Mouse (Mus musculus) limb, embryonic 13.5 days (tissue): ENCODE results near the gene Igfbp2. TPM values are rescaled to one million over a fixed set of nuclear protein-coding genes. Genes with fewer than 3 reads are reported as not detected.

Experiments
- ATAC-seq: fragments of 200-750 bp; cut with Nextera tagmentation; 2 replicates; pipeline ENCODE4 v1.8.0; 2017; ENCODE audit warnings: low read depth, moderate number of reproducible peaks, moderate TSS enrichment; ENCODE audit not compliant: low FRiP score
- H3K27ac ChIP-seq: fragments of 300-500 bp; sonication (generic); 2 replicates; pipeline ENCODE4 v1.5.1; 2015; ENCODE audit warnings: inconsistent platforms, mild to moderate bottlenecking, moderate library complexity
- H3K27me3 ChIP-seq: fragments of 300-500 bp; sonication (generic); 2 replicates; pipeline ENCODE4 v1.6.1; 2015; ENCODE audit warnings: mild to moderate bottlenecking, inconsistent platforms
- H3K36me3 ChIP-seq: fragments of 300-500 bp; sonication (generic); 2 replicates; pipeline ENCODE4 v1.6.1; 2015; ENCODE audit warnings: inconsistent platforms, mild to moderate bottlenecking, moderate library complexity
- H3K4me1 ChIP-seq: fragments of 300-500 bp; sonication (generic); 2 replicates; pipeline ENCODE4 v1.6.1; 2015; ENCODE audit warnings: inconsistent platforms
- H3K4me2 ChIP-seq: fragments of 300-500 bp; sonication (generic); replicated peaks from 2 replicates; pipeline ENCODE4 v1.6.1; 2015; ENCODE audit warnings: inconsistent platforms, mild to moderate bottlenecking, moderate library complexity
- H3K4me3 ChIP-seq: fragments of 300-500 bp; sonication (generic); 2 replicates; pipeline ENCODE4 v1.5.1; 2015; ENCODE audit warnings: moderate library complexity, mild to moderate bottlenecking, inconsistent platforms
- H3K9ac ChIP-seq: fragments of 300-500 bp; sonication (generic); 2 replicates; pipeline ENCODE4 v1.6.1; 2015; ENCODE audit warnings: mild to moderate bottlenecking, inconsistent platforms
- H3K9me3 ChIP-seq: fragments of 300-500 bp; sonication (generic); 2 replicates; pipeline ENCODE4 v1.6.1; 2016; ENCODE audit warnings: inconsistent platforms
- WGBS: fragments of 180-500 bp; shearing (Covaris S2); methylation state at CpG from one replicate; pipeline ENCODE4 v1.1.7; 2015; 5-methylcytosine and 5-hydroxymethylcytosine counted together
- polyA plus RNA-seq: library from polyadenylated mRNA; unstranded; fragments of >200 nt; fragmentation: Nextera tagmentation; extraction: Ambion mirVana; gene quantifications from 2 replicates; pipeline ENCODE4 v1.2.1, GENCODE M21; 2015

Igfbp2 gene
- polyA plus RNA-seq, 1 experiment from 2014 or later, result 367 TPM

DNA sequence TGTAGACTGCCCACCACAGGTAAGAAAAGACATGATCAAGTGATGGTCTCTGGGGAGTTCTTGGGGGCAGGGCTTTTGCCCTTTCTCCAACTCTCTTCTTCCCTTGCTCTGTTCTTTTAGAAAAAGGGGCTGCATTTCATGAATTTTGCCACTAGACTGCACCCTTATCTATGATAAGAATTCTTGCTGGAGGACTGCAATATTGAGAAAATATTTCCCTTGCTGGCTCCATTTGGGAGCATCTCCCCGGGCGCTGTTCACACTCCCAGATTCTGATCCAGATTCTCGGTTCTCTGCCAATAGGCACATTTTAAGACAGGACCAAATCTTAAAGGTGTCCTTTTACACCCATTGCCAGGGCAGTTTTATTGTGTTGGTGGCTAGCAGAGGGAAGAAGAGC, 51.8 kb downstream of the Igfbp2 start:
- no peak overlapping the region for H3K4me3 ChIP-seq
- peaks cover 44% of the 10 kb centered on the region for H3K4me1 ChIP-seq

DNA sequence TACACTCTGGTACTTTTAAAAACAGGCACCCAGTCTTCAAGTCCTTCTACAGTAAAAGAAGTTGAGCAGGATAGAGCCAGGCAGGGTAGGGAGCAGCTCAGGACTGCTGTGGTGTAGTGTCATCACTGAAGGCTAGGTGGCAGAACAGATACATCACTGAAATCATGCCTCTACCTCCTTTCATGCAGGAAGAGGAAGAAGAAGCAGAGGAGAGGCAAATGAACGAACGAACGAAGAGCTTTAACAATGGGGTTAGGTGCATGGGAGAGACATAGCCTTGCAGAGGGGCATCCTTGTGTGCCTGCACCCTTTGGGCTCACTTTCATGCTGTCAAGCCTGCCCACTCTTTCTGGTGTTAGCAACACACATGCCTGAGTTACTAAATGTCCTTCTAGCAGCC, 53.6 kb downstream of the Igfbp2 start:
- Histone ChIP-seq H3K4me3 (peak overlapping the region; percentile 18), H3K9me3 (no peaks in the 10 kb centered on the region), H3K27ac (peak overlapping the region; percentile 72), H3K36me3 (no peaks in the 10 kb centered on the region), H3K27me3 (peaks cover 15% of the 10 kb centered on the region), H3K4me1 (peaks cover 35% of the 10 kb centered on the region), H3K9ac (no peak overlapping the region), H3K4me2 (peak overlapping the region; percentile 55)
- 0 out of 2 replicates have a peak, but pooled peaks have one; percentile 31 for ATAC-seq
- 9% methylated on average over 3 of the region's 3 CpGs for WGBS

More for the DNA sequence above, 51.8 kb downstream of the Igfbp2 start:
- ATAC-seq, result no peak
- Histone ChIP-seq H3K36me3 (no peaks in the 10 kb centered on the region), H3K9me3 (no peaks in the 10 kb centered on the region), H3K4me2 (peak overlapping the region; percentile 92), H3K27ac (no peak overlapping the region), H3K9ac (no peak overlapping the region), H3K27me3 (peaks cover 21% of the 10 kb centered on the region)
- WGBS, result 44% methylated on average over 3 of the region's 3 CpGs

DNA sequence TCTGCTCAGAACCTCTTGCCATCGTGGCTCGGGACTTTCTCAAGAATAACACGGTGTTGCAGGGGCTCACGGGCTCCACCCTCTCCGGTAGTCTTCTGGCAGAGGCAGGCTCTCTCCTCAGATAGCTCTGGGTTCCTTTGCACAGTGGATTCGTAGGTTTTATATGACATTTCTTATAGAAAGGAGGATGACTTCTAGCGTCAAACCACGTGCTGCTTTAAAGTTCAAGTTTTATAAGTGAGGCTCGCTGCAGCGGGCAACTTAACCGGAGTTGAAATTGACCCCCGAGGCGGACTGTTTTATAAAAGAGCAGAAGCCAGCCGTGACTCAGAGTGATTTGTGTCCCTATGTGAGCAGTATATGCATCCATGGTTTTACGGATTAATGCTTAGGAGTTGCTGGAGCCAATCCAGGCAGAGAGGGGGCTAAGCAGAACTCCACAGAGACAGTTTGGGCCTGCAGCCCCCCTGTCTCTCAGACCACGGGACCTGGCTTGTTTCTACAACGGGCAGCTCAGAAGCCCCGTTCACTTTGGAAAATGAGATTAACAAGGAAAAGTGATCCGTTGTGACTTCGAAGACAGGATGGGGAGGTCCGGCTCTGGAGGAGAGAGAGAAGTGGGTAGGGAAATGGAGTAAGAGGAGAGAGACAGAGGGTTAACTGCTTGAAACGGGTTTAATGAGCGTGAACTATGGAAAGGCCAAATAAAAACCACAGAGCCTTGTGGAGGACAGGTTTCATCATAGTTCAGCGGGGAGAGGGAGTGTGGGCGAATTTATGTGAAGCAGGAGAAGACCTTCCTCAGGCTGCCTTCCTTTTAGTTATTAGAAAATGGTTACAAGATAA, 54.4 kb downstream of the Igfbp2 start:
- ATAC-seq, result peak; percentile 49
- Histone ChIP-seq H3K4me2 (peak overlapping the region; percentile 55), H3K9ac (no peak overlapping the region), H3K4me3 (peak overlapping the region; percentile 18), H3K27ac (peak overlapping the region; percentile 72; the same call in 1 of the 2 replicates), H3K4me1 (peaks cover 35% of the 10 kb centered on the region), H3K9me3 (no peaks in the 10 kb centered on the region), H3K27me3 (peaks cover 11% of the 10 kb centered on the region; the same call in 1 of the 2 replicates), H3K36me3 (no peaks in the 10 kb centered on the region)
- WGBS, result 17% methylated on average over 25 of the region's 25 CpGs

DNA sequence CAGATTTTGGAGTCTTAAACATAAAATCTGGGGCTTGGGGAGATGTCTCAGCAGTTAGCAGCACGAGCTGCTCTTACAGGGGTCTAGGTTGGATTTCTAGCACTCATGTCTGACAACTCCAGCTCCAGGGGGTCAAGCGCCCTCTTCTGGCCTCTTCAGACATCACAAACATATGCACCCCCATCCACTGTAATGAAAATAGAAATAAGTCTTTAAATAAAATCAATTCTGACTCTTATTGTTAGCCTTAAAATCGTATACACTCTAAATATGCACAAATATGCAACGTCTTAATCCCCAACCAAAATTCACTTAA, 55.0 kb downstream of the Igfbp2 start:
- Histone ChIP-seq H3K9me3 (no peaks in the 10 kb centered on the region), H3K4me1 (peaks cover 33% of the 10 kb centered on the region), H3K27ac (no peak overlapping the region; the same call in 1 of the 2 replicates), H3K27me3 (peaks cover 10% of the 10 kb centered on the region; the same call in 1 of the 2 replicates), H3K36me3 (no peaks in the 10 kb centered on the region), H3K4me2 (peak overlapping the region; percentile 55), H3K9ac (no peak overlapping the region), H3K4me3 (no peak overlapping the region)
- WGBS, result 55% methylated on average over 4 of the region's 4 CpGs
- no peak for ATAC-seq

DNA sequence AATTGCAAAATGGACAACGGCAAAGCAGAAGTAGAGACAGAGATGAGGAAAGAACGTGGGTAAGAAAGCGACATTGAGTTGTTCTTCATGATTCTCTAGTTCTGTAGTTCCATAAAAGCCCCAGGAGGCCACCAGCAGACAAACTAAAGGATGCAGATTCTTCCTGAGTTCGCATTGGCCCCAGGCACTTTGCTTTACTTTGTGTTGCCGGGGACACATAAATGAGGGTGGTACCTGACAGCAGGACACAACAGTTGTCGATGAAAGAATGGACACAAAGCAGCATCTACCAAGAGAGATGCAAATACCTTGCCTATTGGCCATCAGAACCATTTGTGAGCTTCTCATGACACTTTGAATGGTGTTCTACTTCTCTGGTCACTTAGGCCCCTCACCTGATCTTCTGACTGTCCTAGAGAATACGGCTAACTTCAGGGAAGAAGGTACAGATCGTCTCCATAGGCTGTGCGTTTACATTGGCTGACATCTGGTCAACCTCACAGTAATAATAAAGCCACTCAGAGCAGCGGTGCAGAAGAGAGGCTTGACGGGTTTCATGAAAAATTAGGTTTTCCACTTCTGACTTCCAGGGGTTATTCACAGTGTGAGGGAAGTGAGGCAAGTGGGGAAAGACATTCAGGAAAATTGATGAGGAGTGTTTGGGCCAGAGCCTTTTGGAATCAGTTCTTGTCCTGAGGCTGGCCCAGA, 61.0 kb downstream of the Igfbp2 start:
- Histone ChIP-seq H3K9me3 (no peaks in the 10 kb centered on the region), H3K36me3 (no peaks in the 10 kb centered on the region), H3K4me2 (no peak overlapping the region), H3K4me3 (no peak overlapping the region), H3K4me1 (no peaks in the 10 kb centered on the region), H3K9ac (no peak overlapping the region), H3K27ac (no peak overlapping the region), H3K27me3 (no peaks in the 10 kb centered on the region)
- ATAC-seq, result no peak
- 78% methylated on average over 11 of the region's 11 CpGs for WGBS

DNA sequence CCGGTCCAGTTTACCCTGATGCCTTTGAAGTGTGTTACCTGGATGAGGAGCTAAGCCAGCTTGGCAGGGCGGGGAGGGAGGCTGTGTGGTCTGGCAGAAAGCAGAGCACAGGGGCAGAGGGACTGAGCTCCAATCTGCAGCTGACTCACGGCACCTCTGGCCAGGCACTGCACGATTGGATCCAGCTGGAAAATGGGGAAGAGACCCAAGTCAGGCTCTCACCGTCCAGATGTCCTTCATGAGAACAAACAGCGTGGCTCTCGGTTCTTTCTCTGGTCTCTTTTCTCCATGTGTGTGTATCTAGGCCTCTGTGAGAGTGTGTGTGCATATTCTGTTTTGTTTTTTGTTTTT, 61.5 kb downstream of the Igfbp2 start:
- 64% methylated on average over 7 of the region's 7 CpGs for WGBS
- no peak overlapping the region for H3K4me2 ChIP-seq
- ATAC-seq, result 0 out of 2 replicates have a peak, but pooled peaks have one; percentile 40

DNA sequence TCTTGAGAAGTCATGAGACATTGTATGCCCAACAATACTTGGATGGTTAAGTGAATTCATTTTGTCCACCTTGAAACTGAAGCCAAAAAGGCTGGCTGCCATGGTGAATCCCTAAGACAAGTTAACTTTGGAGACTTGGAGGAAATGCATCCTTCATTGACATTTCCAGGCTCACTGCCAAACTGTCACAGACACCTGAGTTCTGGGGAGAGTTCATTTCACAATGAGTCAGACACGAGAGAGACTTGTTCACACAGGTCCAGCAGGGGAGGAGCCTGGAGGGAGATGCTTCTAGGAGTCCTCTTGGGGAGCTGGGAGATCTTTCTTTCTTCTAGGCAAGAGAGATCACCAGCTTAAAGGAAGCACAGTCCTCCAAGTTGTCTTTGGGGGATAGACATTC, 63.6 kb downstream of the Igfbp2 start:
- H3K27me3 ChIP-seq, result no peaks in the 10 kb centered on the region
- no peaks in the 10 kb centered on the region for H3K9me3 ChIP-seq
- H3K27ac ChIP-seq, result no peak overlapping the region
- no peak overlapping the region for H3K4me2 ChIP-seq
- no peak overlapping the region for H3K9ac ChIP-seq
- no peaks in the 10 kb centered on the region for H3K36me3 ChIP-seq
- no peak for ATAC-seq
- 56% methylated on average over 1 of the region's 1 CpGs for WGBS
- H3K4me1 ChIP-seq, result no peaks in the 10 kb centered on the region
- no peak overlapping the region for H3K4me3 ChIP-seq

More for the DNA sequence above, 61.5 kb downstream of the Igfbp2 start:
- Histone ChIP-seq H3K27me3 (no peaks in the 10 kb centered on the region), H3K4me3 (no peak overlapping the region), H3K36me3 (no peaks in the 10 kb centered on the region), H3K9ac (no peak overlapping the region), H3K27ac (no peak overlapping the region), H3K4me1 (no peaks in the 10 kb centered on the region), H3K9me3 (no peaks in the 10 kb centered on the region)

DNA sequence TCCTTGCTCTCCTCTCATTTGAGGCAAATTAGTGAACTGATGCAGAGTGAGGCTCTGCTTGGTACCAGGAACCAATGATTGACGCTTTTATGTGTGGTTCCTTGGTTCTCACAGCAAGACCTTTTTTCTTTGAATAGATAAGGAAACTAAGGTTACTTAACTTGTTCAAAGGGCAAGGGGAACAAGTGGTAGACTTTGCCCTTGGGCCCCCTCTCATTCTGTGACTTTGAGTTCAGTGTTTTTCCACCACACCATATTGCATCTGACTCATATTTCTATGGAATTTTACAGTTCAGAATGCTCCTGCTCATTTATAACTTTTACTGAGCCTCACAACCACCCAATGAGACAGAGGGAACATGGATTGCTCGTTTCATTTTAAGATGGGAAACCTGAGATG, 71.5 kb downstream of the Igfbp2 start:
- no peak for ATAC-seq
- 78% methylated on average over 2 of the region's 2 CpGs for WGBS
- Histone ChIP-seq H3K4me1 (no peaks in the 10 kb centered on the region), H3K36me3 (no peaks in the 10 kb centered on the region), H3K9ac (no peak overlapping the region), H3K9me3 (no peaks in the 10 kb centered on the region), H3K4me2 (no peak overlapping the region), H3K27me3 (no peaks in the 10 kb centered on the region), H3K27ac (no peak overlapping the region), H3K4me3 (no peak overlapping the region)

Other genes starting within 250 kb of the Igfbp2 start
- gene Smarcal1, start 241.3 kb upstream of the Igfbp2 start, polyA plus RNA-seq, result 24.9 and 26.7 TPM in 2 replicates
- gene Ankar, start 123.9 kb upstream of the Igfbp2 start, polyA plus RNA-seq, result not detected in 2 replicates
- 1,700 and 1,730 TPM in 2 replicates for gene Rpl37a, start 113.2 kb upstream of the Igfbp2 start, polyA plus RNA-seq
- gene Igfbp5, start 50.4 kb downstream of the Igfbp2 start, polyA plus RNA-seq, result 129 and 140 TPM in 2 replicates
- gene Tnp1, start 191.4 kb downstream of the Igfbp2 start, polyA plus RNA-seq, result not detected in 2 replicates